Mouse (Mus musculus) macrophage (primary cell): ENCODE measurements around the gene Kif17. TPM values are rescaled to one million over a fixed set of nuclear protein-coding genes. Genes with fewer than 3 reads are reported as not detected.

Source experiments
- H3K27ac ChIP-seq: fragments of 350-480 bp; formaldehyde crosslinking; 2 replicates; pipeline ENCODE4 v1.9.0; 2021
- H3K36me3 ChIP-seq: fragments of 350-480 bp; formaldehyde crosslinking; 2 replicates; pipeline ENCODE4 v1.9.0; 2021; ENCODE audit errors: inconsistent target
- H3K4me3 ChIP-seq: fragments of 350-480 bp; formaldehyde crosslinking; 2 replicates; pipeline ENCODE4 v1.9.0; 2021; ENCODE audit errors: inconsistent target
- H3K79me2 ChIP-seq: fragments of 350-480 bp; formaldehyde crosslinking; 2 replicates; pipeline ENCODE4 v1.9.0; 2021; ENCODE audit errors: inconsistent target
- WGBS: methylation state at CpG from one replicate; pipeline ENCODE4 v1.1.7; 2026; ENCODE audit warnings: inconsistent platforms; ENCODE audit not compliant: missing documents; 5-methylcytosine and 5-hydroxymethylcytosine counted together
- polyA plus RNA-seq: library from polyadenylated mRNA; stranded (reverse); fragments of 250-400 nt; gene quantifications from 3 replicates; pipeline ENCODE4 v1.2.4, GENCODE M21; 2018; ENCODE audit warnings: inconsistent platforms

Kif17 gene
- polyA plus RNA-seq, 1 experiment from 2014 or later: not detected

- no peak overlapping the region for H3K27ac ChIP-seq
- peaks cover 46% of the 10 kb centered on the region for H3K36me3 ChIP-seq
- H3K4me3 ChIP-seq: no peak overlapping the region
- 69% methylated on average over 5 of the region's 5 CpGs for WGBS
- peaks cover 62% of the 10 kb centered on the region for H3K79me2 ChIP-seq
Observed at GRCm38 (mm10) chr4:138222396-138222795, 27.8 kb upstream of the Kif17 start.

DNA sequence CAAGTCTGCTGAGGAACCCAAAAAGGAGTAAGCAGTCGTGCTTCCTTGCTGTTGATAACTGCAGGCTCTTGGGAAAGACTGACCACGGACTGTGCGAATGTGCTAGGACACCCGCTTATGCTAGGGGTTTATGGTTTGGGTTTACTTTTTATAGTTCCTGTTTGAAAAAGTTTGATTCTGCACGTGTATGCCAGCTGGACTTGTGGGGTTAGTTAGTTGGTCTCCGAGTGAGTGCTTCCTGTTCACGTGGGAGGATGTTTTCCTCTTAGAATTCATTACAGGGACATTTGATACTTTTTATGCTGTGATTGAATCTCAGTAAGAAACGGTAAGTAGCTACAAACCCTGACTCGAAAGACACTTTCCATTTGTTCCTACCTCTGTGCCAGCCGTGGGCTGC is 26.6 kb upstream of the Kif17 start:
- peaks cover 49% of the 10 kb centered on the region for H3K79me2 ChIP-seq
- no peak overlapping the region for H3K27ac ChIP-seq
- peaks cover 59% of the 10 kb centered on the region for H3K36me3 ChIP-seq
- 33% methylated on average over 10 of the region's 10 CpGs for WGBS
- no peak overlapping the region for H3K4me3 ChIP-seq

DNA sequence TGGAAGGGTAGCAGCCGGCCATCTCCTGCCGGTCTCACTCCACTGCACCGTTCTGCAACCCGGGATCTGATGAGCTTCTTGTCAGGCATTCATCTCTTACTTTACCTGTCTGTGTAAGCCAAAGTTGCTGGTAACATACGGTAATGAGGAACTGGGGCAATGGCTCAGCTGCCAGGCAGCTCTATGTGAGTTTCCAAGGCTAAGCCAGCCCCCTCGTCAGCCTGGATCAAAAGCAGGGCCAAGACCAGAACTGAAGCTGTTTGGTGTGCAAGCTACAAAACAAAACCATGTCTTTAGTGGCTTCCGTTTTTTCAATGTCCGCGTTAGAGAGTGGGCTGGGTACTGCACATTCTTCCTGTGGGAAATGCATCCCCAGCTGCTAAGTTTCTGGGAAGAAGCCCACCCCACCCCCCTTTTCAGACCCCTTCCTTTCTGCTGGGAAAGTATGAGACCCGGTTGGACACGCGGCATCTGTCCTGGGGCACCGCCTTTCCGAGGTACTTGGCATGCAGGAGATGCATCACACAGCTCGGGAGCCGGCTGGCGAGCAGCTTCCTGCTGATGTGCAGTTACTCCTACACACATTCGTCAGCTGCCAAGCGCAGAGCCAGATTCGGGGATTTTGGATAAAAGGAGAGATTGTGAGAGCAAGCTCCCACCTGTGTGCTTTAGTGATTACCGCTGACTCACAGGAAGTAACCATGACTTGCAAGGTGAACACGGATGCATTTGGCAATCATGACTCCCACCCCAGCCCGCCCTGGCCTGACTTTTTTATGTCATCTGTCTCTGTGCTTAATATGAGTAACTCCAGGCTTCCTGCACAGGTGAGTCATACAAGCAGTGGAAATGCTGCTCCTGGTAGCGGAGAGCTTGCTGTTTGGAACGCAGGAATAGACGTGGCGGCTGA is 3.2 kb upstream of the Kif17 start:
- WGBS: 58% methylated on average over 27 of the region's 27 CpGs
- no peak overlapping the region for H3K4me3 ChIP-seq
- no peak overlapping the region for H3K27ac ChIP-seq
- peaks cover 30% of the 10 kb centered on the region for H3K36me3 ChIP-seq
- no peaks in the 10 kb centered on the region for H3K79me2 ChIP-seq

DNA sequence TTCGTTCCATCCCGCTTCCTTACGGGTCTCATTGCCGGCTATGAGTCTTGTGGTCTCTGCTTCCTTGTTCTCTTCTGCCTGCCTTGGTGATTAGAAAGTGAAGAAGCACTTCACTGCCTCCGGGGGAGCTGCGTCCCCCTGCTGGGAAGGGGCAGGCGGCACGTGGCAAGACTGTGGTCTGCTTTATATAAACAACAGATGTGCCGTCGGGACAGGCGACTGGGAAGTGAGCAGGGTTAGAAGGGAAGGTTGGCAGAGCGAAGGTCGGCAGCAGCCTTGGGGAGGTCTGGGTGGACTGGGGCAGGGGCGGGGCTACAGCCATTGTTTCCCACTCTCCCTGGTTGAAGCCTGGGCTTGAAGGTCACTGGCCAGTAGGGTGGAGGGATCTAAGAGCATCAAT is 1.6 kb downstream of the Kif17 start:
- Histone ChIP-seq H3K4me3 (no peak overlapping the region; the same call in 1 of the 2 replicates), H3K79me2 (no peaks in the 10 kb centered on the region), H3K27ac (no peak overlapping the region), H3K36me3 (no peaks in the 10 kb centered on the region)
- 6% methylated on average over 14 of the region's 14 CpGs for WGBS

- 23% methylated on average over 4 of the region's 5 CpGs for WGBS
- H3K79me2 ChIP-seq: no peaks in the 10 kb centered on the region
- no peak overlapping the region for H3K4me3 ChIP-seq
- no peak overlapping the region for H3K27ac ChIP-seq
- H3K36me3 ChIP-seq: no peaks in the 10 kb centered on the region
Observed at GRCm38 (mm10) chr4:138252231-138252630, 2.0 kb downstream of the Kif17 start.

DNA sequence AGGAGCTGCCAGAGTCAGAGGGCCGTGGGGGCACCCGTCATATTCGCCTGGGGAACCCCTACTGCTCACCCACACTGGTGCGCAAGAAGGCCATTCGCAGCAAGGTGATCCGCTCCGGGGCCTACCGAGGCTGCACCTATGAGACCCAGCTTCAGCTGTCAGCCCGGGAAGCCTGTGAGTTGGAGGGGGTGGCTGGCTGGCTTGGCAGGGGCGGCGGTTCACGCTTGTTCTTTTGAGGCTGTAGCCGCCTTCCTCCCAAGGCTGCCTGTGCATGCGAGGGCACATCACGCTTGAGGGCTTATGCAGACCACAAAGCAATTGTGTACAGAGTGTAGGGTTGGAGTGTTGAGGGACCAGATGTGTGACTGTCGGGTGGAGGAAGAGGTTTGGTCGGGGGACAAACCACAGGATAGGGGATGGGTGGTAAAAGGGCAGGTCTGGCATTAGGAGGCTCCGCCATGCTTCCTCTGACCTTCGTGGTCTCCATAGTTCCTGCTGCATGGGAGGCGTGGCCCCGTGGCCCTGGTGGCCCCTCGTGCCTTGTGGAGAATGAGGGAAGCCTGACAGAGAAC is 7.0 kb downstream of the Kif17 start:
- Histone ChIP-seq H3K27ac (no peak overlapping the region), H3K4me3 (no peak overlapping the region), H3K36me3 (no peaks in the 10 kb centered on the region), H3K79me2 (no peaks in the 10 kb centered on the region)
- 33% methylated on average over 22 of the region's 22 CpGs for WGBS

DNA sequence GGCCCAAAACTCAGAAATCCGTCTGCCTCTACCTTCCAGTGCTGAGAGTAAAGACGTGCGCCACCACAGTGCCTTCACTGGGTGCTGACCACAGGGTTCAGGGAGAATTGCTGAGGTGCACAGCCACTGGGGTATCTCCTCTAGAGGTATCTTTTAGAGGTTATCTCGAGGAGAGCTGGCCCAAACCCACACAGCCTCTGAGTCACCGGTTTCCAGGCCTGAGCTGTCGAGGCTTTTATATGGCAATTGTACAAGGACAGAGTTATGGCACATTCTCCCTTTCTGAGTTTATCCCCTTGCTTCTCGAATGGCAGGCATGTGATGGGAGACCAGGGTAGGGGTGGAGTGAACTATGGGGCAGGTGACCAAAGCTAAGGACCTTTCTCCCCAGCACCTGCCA is 8.4 kb downstream of the Kif17 start:
- no peaks in the 10 kb centered on the region for H3K79me2 ChIP-seq
- no peak overlapping the region for H3K27ac ChIP-seq
- H3K36me3 ChIP-seq: no peaks in the 10 kb centered on the region
- no peak overlapping the region for H3K4me3 ChIP-seq
- 72% methylated on average over 7 of the region's 7 CpGs for WGBS

DNA sequence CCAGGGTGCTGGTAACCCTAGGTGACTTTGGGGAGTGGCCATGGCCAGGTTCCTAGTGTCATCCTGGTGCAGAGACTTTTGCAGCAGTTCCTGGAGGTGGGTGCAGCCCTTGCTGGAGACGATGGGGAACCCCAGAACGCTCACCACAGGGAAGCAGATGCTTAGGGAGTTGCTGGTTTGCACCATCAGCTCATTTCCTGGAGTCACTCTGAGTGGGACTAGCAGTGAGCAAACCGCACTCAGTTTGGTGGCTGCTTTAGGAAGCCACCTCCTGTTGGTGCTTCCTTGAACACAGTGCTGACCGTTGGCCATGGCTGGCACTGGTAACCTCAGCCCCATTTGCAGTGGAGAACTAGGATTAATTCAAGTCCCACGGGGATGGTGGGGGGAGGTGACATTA is 9.2 kb downstream of the Kif17 start:
- Histone ChIP-seq H3K4me3 (no peak overlapping the region), H3K36me3 (no peaks in the 10 kb centered on the region), H3K79me2 (no peaks in the 10 kb centered on the region), H3K27ac (no peak overlapping the region)
- WGBS: 10% methylated on average over 5 of the region's 5 CpGs

DNA sequence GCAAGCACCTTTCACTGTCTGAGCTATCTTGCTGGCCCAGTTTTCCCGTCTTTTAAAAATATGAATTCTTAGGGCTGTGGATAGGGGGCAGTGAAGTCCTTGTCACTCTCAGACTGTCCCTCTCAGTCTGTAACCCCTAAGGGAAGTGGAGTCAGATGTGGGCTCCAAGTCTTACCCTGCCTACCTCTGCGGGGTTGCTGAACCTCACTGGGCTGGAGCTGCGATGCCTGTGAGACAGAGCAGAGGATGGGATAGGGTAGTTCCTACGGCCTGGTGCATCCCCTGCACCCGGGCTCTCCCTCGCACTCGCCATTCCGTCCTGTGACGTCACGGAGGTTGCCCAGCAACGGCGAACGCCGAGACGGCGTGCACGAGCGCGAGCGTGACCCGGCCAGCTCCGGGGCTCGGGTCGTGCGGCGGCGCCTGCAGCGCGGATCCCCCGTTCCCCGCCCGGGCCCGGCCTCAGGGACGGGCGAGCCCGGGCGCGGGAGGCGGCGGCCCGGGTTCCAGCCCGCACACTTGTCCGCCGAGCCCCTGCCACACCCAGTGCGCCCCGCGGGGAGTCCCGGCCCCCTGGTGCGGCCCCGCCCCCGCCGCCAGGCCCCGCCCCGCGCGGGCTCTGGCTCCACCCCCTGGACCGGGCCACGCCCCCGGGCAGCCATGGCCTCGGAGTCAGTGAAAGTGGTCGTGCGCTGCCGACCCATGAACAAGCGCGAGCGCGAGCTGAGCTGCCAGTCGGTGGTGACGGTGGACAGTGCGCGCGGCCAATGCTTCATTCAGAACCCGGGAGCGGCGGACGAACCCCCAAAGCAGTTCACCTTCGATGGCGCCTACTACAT is 11.8 kb downstream of the Kif17 start:
- H3K27ac ChIP-seq: no peak overlapping the region
- peak overlapping the region; percentile 36 for H3K4me3 ChIP-seq
- no peaks in the 10 kb centered on the region for H3K79me2 ChIP-seq
- under 1% methylated on average over 67 of the region's 78 CpGs for WGBS
- no peaks in the 10 kb centered on the region for H3K36me3 ChIP-seq

DNA sequence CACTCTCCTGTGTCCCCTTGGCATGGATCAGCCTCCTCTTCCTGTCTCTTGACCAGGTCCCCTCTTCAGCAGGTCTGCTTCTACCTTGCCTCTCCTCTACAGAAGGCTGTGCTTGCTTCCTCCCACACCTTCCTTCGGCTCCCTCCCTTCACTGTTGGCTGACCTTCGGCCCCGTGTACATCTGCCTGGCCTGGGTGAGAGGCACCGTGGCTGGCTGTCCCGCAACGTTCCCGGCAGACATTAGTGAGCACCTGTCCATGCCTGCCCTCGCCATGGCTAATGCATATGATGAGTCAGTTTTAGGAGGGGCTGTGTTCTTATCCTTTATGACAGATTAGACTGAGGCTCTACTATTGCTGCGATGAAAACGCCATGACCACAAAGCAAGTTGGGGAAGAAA is 17.6 kb downstream of the Kif17 start:
- Histone ChIP-seq H3K36me3 (no peaks in the 10 kb centered on the region), H3K27ac (no peak overlapping the region), H3K4me3 (no peak overlapping the region), H3K79me2 (no peaks in the 10 kb centered on the region)
- 94% methylated on average over 10 of the region's 10 CpGs for WGBS

DNA sequence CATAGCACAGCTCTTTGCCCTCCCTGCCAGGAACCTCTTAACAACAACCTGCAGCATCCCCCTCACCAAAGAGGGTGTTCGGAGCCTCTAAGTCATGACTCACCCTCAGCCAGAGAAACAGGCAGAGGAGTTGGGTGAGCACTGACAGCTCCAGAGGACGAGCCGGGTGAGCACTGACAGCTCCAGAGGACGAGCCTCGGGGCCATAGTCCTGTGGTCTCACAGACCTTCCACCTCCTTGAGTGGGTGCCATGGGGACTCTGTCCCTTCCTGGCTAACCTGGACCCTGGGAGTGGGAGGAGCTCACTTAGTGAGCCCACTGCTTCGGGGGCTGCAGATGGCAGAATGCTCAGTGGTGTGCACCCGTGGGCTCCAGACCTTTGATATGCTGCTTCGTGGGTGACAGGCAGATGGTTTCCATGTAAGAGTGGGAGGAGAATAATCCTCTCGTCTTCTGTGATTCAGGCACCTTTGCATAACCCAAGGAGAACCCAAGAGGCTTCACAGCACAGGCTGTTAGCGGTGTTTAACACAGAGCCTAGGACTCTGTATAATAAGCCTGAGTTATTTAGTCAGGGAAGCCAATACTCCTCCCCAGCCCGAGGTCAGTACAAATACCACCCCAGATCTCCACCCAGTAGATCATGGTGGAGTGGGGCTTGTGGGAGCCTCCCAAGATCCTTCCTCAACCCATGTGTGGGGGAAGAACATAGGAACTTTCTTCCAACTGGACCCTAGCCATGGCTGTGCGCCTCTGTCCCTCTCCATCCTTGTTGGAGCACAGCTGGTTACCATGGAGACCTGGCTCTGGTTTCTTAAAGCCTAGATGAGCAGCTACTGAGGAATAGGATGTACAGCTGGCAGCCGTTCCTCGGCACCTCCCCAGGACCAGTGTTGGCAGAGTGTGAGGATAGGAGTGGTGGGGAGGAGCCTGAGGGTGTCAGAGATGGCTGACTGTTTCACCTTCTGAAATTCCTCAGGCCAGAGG is 22.1 kb downstream of the Kif17 start:
- Histone ChIP-seq H3K27ac (no peak overlapping the region), H3K36me3 (no peaks in the 10 kb centered on the region), H3K4me3 (no peak overlapping the region), H3K79me2 (no peaks in the 10 kb centered on the region)
- 92% methylated on average over 14 of the region's 14 CpGs for WGBS

DNA sequence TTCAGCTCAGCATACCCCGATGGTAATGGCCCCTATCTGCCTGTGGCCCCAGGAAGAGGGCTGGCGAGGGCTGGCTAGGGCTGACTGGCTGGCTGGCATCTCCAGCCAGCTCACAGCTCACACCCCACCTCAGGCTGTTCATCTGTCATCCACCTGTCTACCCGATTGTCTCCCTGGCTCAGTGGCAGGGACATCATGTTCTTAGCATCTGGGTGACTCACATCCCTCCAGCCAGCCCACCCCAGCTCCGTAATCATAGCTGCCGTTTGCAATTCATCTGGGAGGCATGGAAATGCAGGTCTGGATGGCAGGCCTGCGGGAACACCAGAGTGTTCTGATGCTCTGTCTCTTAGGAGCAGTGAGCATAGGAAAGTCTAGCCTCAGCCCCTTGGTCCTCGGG is 28.1 kb downstream of the Kif17 start:
- WGBS: 94% methylated on average over 7 of the region's 7 CpGs
- H3K36me3 ChIP-seq: no peaks in the 10 kb centered on the region
- H3K79me2 ChIP-seq: no peaks in the 10 kb centered on the region

DNA sequence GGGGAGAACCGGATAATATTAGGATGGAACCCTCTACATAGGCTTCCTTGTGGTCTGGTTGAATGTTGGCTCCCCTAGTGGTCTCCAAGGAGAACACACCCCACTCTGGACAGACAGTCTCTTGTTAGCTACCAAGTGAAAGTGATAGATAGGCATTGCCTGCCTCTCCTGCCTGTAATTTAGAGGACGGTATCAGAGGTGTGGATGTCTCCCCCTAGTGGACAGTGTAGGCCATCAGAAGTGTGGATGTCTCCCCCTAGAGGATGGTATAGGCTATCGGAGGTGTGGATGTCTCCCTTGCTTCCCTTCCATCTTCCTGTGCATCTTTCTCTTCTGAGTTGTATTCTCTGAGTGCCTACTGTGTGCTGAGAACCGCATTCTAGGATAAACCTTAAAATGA is 32.6 kb downstream of the Kif17 start:
- Histone ChIP-seq H3K4me3 (no peak overlapping the region), H3K36me3 (no peaks in the 10 kb centered on the region), H3K79me2 (no peaks in the 10 kb centered on the region), H3K27ac (no peak overlapping the region)
- 14% methylated on average over 4 of the region's 4 CpGs for WGBS

More for the DNA sequence above, 28.1 kb downstream of the Kif17 start:
- no peak overlapping the region for H3K27ac ChIP-seq
- H3K4me3 ChIP-seq: no peak overlapping the region

DNA sequence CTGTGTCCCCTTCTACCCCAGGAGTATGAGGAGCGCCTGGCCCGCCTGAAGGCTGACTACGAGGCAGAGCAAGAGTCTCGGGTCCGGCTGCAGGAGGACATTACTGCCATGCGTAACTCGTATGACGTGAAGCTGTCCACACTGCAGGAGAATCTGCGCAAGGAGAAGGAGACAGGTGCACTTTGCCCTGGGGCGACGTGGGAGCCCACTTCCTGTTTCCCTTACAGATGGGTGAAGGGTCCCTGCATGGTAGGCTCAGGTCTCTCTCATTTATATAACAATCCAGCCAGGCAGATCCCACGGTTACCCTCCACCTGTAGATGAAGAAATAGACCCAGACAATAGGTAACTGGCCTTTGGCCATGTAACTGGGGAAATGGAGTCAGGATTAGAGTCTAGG is 36.2 kb downstream of the Kif17 start:
- no peaks in the 10 kb centered on the region for H3K79me2 ChIP-seq
- H3K4me3 ChIP-seq: no peak overlapping the region
- no peaks in the 10 kb centered on the region for H3K36me3 ChIP-seq
- 85% methylated on average over 12 of the region's 12 CpGs for WGBS
- H3K27ac ChIP-seq: no peak overlapping the region
